Mouse (Mus musculus): ENCODE data around the gene Arhgap23. TPM values are rescaled to one million over a fixed set of nuclear protein-coding genes. Genes with fewer than 3 reads are reported as not detected.

The Arhgap23 gene
- polyA plus RNA-seq, 1 experiment from 2014 or later, result 6.6 TPM

DNA sequence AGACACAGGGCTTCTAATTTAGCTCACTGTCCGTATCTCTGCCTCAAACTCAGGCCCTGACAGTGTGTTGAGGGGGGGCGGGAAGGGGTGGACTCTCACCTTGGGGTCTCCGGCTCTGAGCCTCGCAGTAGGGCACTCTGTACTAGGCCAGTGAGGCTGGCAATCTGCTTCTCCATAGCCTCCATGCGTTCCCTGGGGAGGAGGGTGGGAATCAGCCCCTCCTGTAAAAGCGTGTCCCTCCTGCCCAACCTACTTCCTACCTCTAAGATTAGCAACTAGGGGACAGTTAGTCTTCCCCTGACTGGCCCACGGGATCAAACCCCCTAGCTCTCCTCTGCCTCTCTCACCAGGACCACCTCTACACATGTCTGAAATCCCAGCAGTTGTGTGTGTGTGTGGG is 118.3 kb downstream of the Arhgap23 start:
- H3K4me3 ChIP-seq, result no peak overlapping the region
- peaks cover 60% of the 10 kb centered on the region for H3K36me3 ChIP-seq
- WGBS, result 21% methylated on average over 7 of the region's 7 CpGs
- no peak for ATAC-seq (ENCODE audit: low FRiP score)
- H3K27ac ChIP-seq, result no peak overlapping the region
- H3K4me1 ChIP-seq (replicated peaks), result peaks cover 57% of the 10 kb centered on the region
- no peaks in the 10 kb centered on the region for H3K9me3 ChIP-seq
- H3K27me3 ChIP-seq, result peaks cover 82% of the 10 kb centered on the region
- H3K4me2 ChIP-seq, result no peak overlapping the region
- H3K9ac ChIP-seq, result no peak overlapping the region

DNA sequence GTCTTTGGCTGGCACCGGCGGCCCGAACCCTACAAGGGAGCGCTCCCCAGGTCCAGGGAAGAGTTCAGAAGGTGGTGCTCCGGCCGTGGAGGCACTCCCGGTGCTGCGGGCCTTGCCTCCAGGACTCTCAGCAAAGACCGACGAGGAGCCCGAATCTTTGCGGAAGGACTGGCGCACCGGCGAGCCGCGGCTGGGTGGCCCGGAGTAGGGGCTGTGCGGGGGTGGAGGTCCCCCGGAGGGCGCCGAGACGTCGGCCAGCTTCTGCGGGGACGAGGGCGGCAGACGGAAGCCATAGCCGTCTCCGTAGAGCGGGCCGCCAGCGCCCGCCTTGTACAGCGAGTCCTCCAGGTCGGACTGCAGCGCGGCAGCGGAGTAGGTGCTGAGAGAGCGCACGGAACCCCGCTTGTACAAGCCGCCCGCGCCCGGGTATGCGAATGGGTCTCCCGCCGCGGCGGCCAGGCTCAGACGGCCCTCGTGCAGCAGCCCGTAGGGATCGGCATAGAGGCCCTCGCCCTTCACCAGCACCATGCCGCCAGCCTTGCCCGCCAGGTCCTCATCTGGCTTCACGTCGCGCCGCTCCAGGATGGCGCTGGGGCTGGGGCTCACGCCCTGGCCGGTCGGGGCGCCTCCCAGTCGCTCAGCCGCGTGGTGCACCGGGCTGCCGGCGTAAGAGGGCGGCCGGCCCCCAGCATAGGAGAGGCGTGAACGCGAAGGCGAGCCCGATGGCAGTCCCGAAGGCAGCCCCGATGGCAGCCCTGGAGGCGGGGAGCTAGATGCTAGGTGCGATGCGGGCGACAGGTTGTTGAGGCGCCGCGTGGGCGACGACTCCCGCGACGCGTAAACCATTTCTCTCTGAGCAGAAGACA is 119.3 kb downstream of the Arhgap23 start:
- ATAC-seq (ENCODE audit: low FRiP score), result no peak
- no peaks in the 10 kb centered on the region for H3K9me3 ChIP-seq
- peak overlapping the region; percentile 53 for H3K9ac ChIP-seq
- WGBS, result 4% methylated on average over 95 of the region's 95 CpGs
- H3K27me3 ChIP-seq, result peaks cover 90% of the 10 kb centered on the region
- H3K4me2 ChIP-seq, result peak overlapping the region; percentile 34
- no peak overlapping the region for H3K27ac ChIP-seq
- H3K36me3 ChIP-seq, result peaks cover 50% of the 10 kb centered on the region
- H3K4me3 ChIP-seq, result peak overlapping the region; percentile 23
- H3K4me1 ChIP-seq (replicated peaks), result peaks cover 62% of the 10 kb centered on the region

DNA sequence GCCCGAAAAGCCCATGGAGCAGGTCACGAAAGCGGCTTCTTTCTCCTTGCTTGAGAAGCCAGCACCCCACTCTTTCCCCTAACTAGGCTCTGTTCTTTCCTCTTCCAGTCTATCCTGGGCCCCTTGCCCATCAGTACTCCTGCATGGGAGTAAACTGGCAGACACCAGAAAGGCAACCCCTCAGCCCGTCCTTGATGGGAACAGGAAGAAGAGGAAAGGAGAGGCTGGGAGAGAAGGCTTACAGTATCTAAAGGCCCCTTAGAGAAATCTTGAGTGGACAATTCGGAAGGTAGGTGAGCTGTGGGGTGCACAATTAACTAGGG is 119.9 kb downstream of the Arhgap23 start:
- Histone ChIP-seq H3K4me3 (peak overlapping the region; percentile 23; the same call in 1 of the 2 replicates), H3K27ac (no peak overlapping the region), H3K9ac (no peak overlapping the region), H3K4me2 (no peak overlapping the region), H3K36me3 (peaks cover 44% of the 10 kb centered on the region), H3K4me1 (replicated peaks) (peaks cover 68% of the 10 kb centered on the region), H3K27me3 (peaks cover 91% of the 10 kb centered on the region), H3K9me3 (no peaks in the 10 kb centered on the region)
- ATAC-seq (ENCODE audit: low FRiP score), result no peak
- WGBS, result 30% methylated on average over 5 of the region's 5 CpGs

DNA sequence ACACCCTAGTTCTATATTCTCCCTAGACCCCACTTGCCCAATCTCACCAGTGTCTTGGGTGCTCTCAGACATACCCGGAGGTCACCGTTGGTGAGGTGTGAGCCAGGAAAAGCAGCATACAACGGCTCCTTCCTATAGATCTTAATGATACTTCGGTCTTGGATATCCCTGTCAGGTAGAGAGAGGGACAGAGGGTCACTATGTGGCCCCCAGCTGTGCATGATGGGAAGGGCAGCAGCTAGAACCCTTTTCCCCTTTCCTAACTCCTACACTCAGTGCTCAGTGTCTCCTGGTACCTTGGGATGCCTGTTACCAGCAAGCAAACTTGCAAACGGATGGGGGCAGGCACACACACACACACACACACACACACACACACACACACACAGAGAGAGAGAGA is 120.3 kb downstream of the Arhgap23 start:
- H3K36me3 ChIP-seq, result peaks cover 41% of the 10 kb centered on the region
- peaks cover 72% of the 10 kb centered on the region for H3K4me1 ChIP-seq (replicated peaks)
- H3K9ac ChIP-seq, result no peak overlapping the region
- H3K4me2 ChIP-seq, result no peak overlapping the region
- H3K27ac ChIP-seq, result no peak overlapping the region
- H3K27me3 ChIP-seq, result peaks cover 87% of the 10 kb centered on the region
- no peaks in the 10 kb centered on the region for H3K9me3 ChIP-seq
- WGBS, result 62% methylated on average over 5 of the region's 5 CpGs
- no peak overlapping the region for H3K4me3 ChIP-seq
- ATAC-seq (ENCODE audit: low FRiP score), result no peak

DNA sequence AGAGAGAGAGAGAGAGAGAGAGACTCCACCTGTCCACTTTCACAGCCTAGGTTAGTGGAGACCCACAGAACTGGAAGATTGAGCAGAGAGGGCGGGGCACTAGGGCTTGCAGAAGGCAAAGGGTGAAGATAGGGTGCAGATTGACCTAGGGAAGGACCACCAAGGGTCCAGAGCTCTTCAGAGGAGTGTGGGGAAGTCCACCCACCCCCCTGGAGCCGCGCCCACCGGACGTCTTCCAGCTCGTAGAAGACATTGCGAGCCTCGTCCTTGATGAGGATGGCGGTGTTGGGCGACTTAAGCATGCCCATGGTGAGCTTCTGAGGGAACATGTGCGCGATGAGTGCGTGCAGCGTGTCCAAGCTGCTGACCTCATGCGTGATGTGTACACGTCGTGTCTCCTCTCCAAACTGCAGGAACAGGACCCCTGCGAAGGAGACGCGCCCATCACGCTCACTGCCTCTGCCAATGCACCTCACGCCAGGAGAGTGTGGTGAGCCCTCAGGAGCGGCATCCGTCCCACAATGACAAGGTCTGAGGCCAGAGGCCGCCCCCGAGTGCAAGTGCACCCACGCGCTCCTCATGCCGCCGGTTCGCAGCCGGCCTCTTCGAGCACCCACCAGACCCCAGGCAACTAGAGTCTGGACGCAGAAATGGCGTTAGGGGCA is 120.9 kb downstream of the Arhgap23 start:
- Histone ChIP-seq H3K9me3 (no peaks in the 10 kb centered on the region), H3K27me3 (peaks cover 84% of the 10 kb centered on the region), H3K4me2 (peak overlapping the region; percentile 50; the same call in 1 of the 2 replicates), H3K36me3 (peaks cover 37% of the 10 kb centered on the region), H3K27ac (no peak overlapping the region), H3K9ac (no peak overlapping the region), H3K4me3 (peak overlapping the region; percentile 28), H3K4me1 (replicated peaks) (peaks cover 72% of the 10 kb centered on the region)
- 22% methylated on average over 35 of the region's 35 CpGs for WGBS
- ATAC-seq (ENCODE audit: low FRiP score), result no peak

DNA sequence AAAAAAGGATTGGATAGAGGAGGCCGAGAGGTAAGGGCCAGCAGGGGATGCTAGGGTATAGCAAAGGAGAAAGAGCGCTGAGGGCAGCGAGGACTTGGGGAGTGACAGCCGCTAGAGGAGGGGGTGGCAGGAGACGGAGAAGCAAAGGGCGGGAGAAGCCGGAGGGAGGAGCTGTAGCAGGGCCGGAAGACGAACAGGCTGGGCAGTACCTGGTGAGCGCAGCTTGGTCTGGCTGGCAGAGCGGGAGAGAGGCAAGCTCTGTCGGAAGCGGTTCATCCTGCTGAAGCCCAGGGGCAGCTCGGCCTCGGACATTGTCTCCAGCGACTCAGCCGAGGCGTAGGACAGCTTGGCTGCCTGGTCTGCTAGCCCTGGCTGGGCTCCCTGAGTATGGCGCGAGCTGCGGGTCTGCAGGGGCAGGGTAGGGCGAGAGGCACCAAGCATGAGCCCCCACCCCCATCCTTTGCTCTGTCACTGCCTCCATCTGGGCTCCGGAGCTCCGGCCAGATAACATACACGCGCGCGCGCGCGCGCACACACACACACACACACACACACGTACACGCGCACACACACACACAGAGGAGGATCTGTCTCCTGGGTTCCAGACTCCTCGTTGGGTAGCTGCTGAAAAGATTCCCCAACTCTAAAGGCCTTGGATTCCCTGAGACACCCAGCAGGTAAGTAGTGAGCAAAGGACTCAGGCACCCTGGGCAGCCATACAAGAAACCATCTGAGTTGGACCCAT is 121.7 kb downstream of the Arhgap23 start:
- H3K36me3 ChIP-seq, result peaks cover 45% of the 10 kb centered on the region
- H3K9ac ChIP-seq, result peak overlapping the region; percentile 59
- 2% methylated on average over 34 of the region's 36 CpGs for WGBS
- ATAC-seq (ENCODE audit: low FRiP score), result 0 out of 2 replicates have a peak, but pooled peaks have one; percentile 11
- H3K4me1 ChIP-seq (replicated peaks), result peaks cover 71% of the 10 kb centered on the region
- H3K27ac ChIP-seq, result no peak overlapping the region
- peak overlapping the region; percentile 28 for H3K4me3 ChIP-seq
- no peaks in the 10 kb centered on the region for H3K9me3 ChIP-seq
- H3K4me2 ChIP-seq, result peak overlapping the region; percentile 50
- peaks cover 84% of the 10 kb centered on the region for H3K27me3 ChIP-seq

DNA sequence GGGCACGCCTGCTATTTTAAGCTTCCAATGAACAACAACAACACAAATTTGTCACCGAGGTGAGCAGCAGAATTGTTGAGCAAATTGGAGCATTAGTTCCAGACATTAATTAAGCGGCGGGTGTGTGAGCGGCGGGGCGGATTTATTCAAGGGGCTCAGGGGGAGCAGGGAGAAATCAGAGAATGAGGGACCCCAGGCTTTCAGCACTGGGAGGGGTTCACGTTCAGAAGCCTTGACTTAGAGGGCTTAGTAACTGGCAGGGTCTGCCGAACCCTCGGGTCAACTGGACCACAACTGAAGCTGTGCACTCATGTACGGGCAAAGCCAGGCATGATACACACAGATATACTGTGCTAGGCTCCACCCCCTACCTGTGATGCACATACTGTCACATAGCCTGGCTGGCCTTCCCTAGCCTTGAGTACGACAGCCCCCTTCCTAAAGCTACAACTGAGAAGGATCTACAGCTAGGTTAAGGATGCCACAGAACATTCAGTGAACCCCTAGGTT is 122.3 kb downstream of the Arhgap23 start:
- Histone ChIP-seq H3K36me3 (peaks cover 48% of the 10 kb centered on the region), H3K4me1 (replicated peaks) (peaks cover 71% of the 10 kb centered on the region), H3K9me3 (no peaks in the 10 kb centered on the region), H3K4me3 (peak overlapping the region; percentile 28; the same call in 1 of the 2 replicates), H3K9ac (peak overlapping the region; percentile 59; the same call in 1 of the 2 replicates), H3K4me2 (peak overlapping the region; percentile 50), H3K27me3 (peaks cover 84% of the 10 kb centered on the region), H3K27ac (no peak overlapping the region)
- no peak for ATAC-seq (ENCODE audit: low FRiP score)
- 23% methylated on average over 12 of the region's 12 CpGs for WGBS

DNA sequence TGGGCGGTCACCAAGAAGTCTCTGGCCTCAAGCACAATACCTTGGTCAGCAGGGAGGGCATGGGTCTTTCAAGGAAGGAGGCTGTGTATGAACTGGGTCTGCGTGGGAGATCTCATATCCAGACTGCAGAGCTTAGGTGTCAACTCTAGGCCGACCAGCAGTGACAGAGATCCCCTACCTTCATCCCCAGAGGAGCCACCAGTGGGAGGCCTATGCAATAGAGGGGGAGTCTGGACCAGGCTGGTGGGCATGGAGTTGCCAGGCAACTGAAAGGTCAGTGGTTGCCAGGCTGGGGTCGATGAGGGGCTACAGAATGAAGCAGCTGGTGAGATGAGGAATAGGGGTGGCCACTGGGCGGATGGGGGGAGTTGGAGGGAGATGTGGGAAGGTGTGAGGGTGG is 124.3 kb downstream of the Arhgap23 start:
- no peaks in the 10 kb centered on the region for H3K9me3 ChIP-seq
- ATAC-seq (ENCODE audit: low FRiP score), result no peak
- peaks cover 70% of the 10 kb centered on the region for H3K27me3 ChIP-seq
- H3K4me3 ChIP-seq, result no peak overlapping the region
- H3K4me1 ChIP-seq (replicated peaks), result peaks cover 74% of the 10 kb centered on the region
- 31% methylated on average over 5 of the region's 5 CpGs for WGBS
- peaks cover 30% of the 10 kb centered on the region for H3K36me3 ChIP-seq
- no peak overlapping the region for H3K27ac ChIP-seq
- no peak overlapping the region for H3K9ac ChIP-seq
- H3K4me2 ChIP-seq, result no peak overlapping the region

DNA sequence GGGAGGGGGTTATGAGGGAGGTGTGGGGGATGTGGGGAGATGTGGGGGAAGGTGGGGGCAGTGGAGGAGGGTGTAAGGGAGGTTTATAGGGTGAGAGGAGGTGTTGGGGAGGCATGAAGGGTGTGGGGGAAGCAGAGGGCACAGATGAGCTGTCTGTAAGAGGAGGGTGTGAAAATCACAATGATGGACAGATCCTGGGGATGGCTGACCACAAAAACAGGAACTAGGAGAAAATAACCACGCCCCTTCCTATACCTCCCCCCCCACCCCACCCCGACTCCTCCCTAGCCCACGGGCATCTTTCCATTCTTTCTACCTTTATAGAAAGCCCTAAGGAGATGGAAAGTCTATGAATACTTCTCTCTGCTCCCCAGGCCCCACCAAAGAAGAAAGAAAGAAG is 124.8 kb downstream of the Arhgap23 start:
- Histone ChIP-seq H3K4me1 (replicated peaks) (peaks cover 69% of the 10 kb centered on the region), H3K9me3 (no peaks in the 10 kb centered on the region), H3K36me3 (peaks cover 25% of the 10 kb centered on the region), H3K4me2 (no peak overlapping the region), H3K9ac (no peak overlapping the region), H3K4me3 (no peak overlapping the region), H3K27me3 (peaks cover 70% of the 10 kb centered on the region), H3K27ac (no peak overlapping the region)
- WGBS, result 60% methylated on average over 3 of the region's 3 CpGs
- ATAC-seq (ENCODE audit: low FRiP score), result no peak

DNA sequence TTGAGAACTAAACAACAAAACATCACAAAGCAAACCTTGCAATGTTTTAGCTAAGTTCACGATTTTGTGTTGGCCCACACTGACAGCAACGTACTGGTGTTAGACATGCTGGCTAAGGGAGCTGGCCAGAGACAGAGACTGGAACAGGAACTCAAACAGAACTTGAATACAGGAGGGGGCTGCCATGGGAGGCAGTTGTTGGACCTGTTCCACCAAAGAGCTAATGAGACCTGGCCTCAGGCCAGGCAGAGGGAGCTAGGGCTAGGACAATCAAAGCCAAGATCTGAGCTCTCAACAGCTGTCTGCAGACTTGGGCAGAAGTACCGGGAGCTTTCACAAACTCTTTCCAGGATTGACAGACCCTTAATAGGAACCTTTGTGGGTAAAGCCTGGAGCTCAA is 125.3 kb downstream of the Arhgap23 start:
- no peak overlapping the region for H3K4me3 ChIP-seq
- 47% methylated on average over 3 of the region's 3 CpGs for WGBS
- H3K27me3 ChIP-seq, result peaks cover 70% of the 10 kb centered on the region
- no peak overlapping the region for H3K9ac ChIP-seq
- H3K9me3 ChIP-seq, result no peaks in the 10 kb centered on the region
- ATAC-seq (ENCODE audit: low FRiP score), result no peak
- peaks cover 20% of the 10 kb centered on the region for H3K36me3 ChIP-seq
- H3K4me1 ChIP-seq (replicated peaks), result peaks cover 69% of the 10 kb centered on the region
- H3K27ac ChIP-seq, result no peak overlapping the region
- no peak overlapping the region for H3K4me2 ChIP-seq

DNA sequence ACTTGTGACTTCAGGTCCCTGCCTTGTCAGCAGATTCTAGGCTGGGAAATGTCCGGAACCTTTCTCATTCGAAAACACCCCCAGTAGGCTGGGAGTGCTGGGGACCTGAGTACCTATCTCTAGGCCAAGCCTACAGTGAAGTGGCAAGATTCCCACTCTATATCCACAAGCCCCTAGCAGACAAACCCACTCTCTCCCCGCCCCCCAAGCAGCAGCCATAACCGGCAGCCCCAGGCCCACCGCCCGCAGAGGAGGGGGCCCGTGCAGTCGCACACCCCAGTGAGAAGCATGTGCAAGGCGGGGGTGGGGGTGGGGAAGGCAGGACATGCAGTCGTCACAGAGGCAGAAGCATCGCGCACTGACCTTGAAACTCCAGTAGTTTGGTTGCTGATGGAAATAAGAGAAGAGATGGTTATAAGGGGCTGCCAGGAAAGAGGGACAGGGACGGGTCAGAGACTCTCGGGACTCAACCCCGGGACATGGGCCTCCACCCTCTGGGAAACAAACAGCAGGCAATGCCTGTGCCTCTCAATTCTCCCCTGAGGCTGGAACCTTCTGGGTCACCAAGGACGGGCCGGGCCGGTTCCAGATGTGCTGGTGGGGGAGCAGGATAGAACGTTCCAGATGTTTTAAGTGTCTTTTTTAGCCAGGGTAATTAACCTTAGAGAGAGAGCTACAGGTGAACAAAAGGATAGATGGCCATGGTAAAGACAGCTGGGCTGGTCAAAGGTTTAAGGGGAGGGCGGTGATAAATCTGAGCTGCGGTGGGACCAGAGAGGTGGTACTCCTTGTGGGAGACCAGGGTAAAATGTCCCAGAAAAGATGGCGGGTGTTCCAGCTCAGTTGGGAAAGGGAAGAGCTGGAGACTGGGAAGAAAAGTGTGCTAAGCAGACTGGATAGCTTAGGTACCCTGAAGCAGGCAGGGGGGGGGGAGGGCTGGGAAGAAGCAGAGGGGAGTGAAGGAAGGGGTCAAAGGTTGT is 127.1 kb downstream of the Arhgap23 start:
- Histone ChIP-seq H3K4me1 (replicated peaks) (peaks cover 73% of the 10 kb centered on the region), H3K27me3 (peaks cover 67% of the 10 kb centered on the region), H3K27ac (no peak overlapping the region), H3K9me3 (no peaks in the 10 kb centered on the region), H3K9ac (no peak overlapping the region), H3K4me2 (no peak overlapping the region), H3K36me3 (peaks cover 13% of the 10 kb centered on the region), H3K4me3 (no peak overlapping the region)
- no peak for ATAC-seq (ENCODE audit: low FRiP score)
- 77% methylated on average over 22 of the region's 22 CpGs for WGBS
